Mouse (Mus musculus): ENCODE data around the gene Slc1a7. TPM values are rescaled to one million over a fixed set of nuclear protein-coding genes. Genes with fewer than 3 reads are reported as not detected.

Gene Slc1a7
- polyA plus RNA-seq, 1 experiment from 2014 or later, result not detected

- TF ChIP-seq CTCF (IDR thresholded peaks at IDR 0.05; ENCODE audit: low read depth) (no peak), EP300 (IDR thresholded peaks at IDR 0.05; ENCODE audit: low read depth) (no peak)
- Histone ChIP-seq H3K27me3 (ENCODE audit: insufficient read depth, low read length) (no peaks in the 10 kb centered on the region), H3K4me1 (ENCODE audit: insufficient read depth) (no peaks in the 10 kb centered on the region), H3K9ac (replicated peaks) (no peak overlapping the region), H3K36me3 (replicated peaks; ENCODE audit: insufficient read depth, low read length) (no peaks in the 10 kb centered on the region), H3K9me3 (ENCODE audit: low read length) (no peaks in the 10 kb centered on the region), H3K4me2 (ENCODE audit: low read depth, low read length) (no peak overlapping the region), H3K4me3 (ENCODE audit: low read depth, low read length) (no peak overlapping the region), H3K27ac (ENCODE audit: low read depth) (no peak overlapping the region)
- ATAC-seq (no peak), DNase-seq (no peak)
- WGBS (ENCODE audit: insufficient replicate concordance), result 66% methylated on average over 11 of the region's 11 CpGs
These were observed 30.7 kb downstream of the Slc1a7 start for GRCm38 (mm10) chr4:107998641-107999332.

- H3K4me2 ChIP-seq (ENCODE audit: low read depth, low read length), result no peak overlapping the region
- H3K4me1 ChIP-seq (ENCODE audit: insufficient read depth), result no peaks in the 10 kb centered on the region
- no peak for TF ChIP-seq CTCF (IDR thresholded peaks at IDR 0.05; ENCODE audit: low read depth)
- TF ChIP-seq EP300 (IDR thresholded peaks at IDR 0.05; ENCODE audit: low read depth), result no peak
- no peaks in the 10 kb centered on the region for H3K9me3 ChIP-seq (ENCODE audit: low read length)
- ATAC-seq (no peak), DNase-seq (no peak)
- no peak overlapping the region for H3K9ac ChIP-seq (replicated peaks)
- H3K36me3 ChIP-seq (replicated peaks; ENCODE audit: insufficient read depth, low read length), result no peaks in the 10 kb centered on the region
- H3K27ac ChIP-seq (ENCODE audit: low read depth), result no peak overlapping the region
- no peaks in the 10 kb centered on the region for H3K27me3 ChIP-seq (ENCODE audit: insufficient read depth, low read length)
- no peak overlapping the region for H3K4me3 ChIP-seq (ENCODE audit: low read depth, low read length)
- 76% methylated on average over 1 of the region's 1 CpGs for WGBS (ENCODE audit: insufficient replicate concordance)
These were observed 31.2 kb downstream of the Slc1a7 start for GRCm38 (mm10) chr4:107999380-107999779.

GRCm38 (mm10) chr4:108005328-108005727 is 37.2 kb downstream of the Slc1a7 start:
- WGBS (ENCODE audit: insufficient replicate concordance), result 66% methylated on average over 7 of the region's 7 CpGs
- ATAC-seq, result no peak
- no peak overlapping the region for H3K4me3 ChIP-seq (ENCODE audit: low read depth, low read length)
- H3K27me3 ChIP-seq (ENCODE audit: insufficient read depth, low read length), result no peaks in the 10 kb centered on the region
- no peak overlapping the region for H3K4me2 ChIP-seq (ENCODE audit: low read depth, low read length)
- H3K4me1 ChIP-seq (ENCODE audit: insufficient read depth), result no peaks in the 10 kb centered on the region
- H3K9me3 ChIP-seq (ENCODE audit: low read length), result no peaks in the 10 kb centered on the region
- TF ChIP-seq EP300 (IDR thresholded peaks at IDR 0.05; ENCODE audit: low read depth) (no peak), CTCF (IDR thresholded peaks at IDR 0.05; ENCODE audit: low read depth) (no peak)
- no peak for DNase-seq
- H3K36me3 ChIP-seq (replicated peaks; ENCODE audit: insufficient read depth, low read length), result no peaks in the 10 kb centered on the region
- H3K27ac ChIP-seq (ENCODE audit: low read depth), result no peak overlapping the region
- H3K9ac ChIP-seq (replicated peaks), result no peak overlapping the region

- Histone ChIP-seq H3K4me3 (ENCODE audit: low read depth, low read length) (no peak overlapping the region), H3K4me1 (ENCODE audit: insufficient read depth) (no peaks in the 10 kb centered on the region), H3K27me3 (ENCODE audit: insufficient read depth, low read length) (no peaks in the 10 kb centered on the region), H3K9ac (replicated peaks) (no peak overlapping the region), H3K36me3 (replicated peaks; ENCODE audit: insufficient read depth, low read length) (no peaks in the 10 kb centered on the region), H3K27ac (ENCODE audit: low read depth) (no peak overlapping the region), H3K4me2 (ENCODE audit: low read depth, low read length) (no peak overlapping the region), H3K9me3 (ENCODE audit: low read length) (no peaks in the 10 kb centered on the region)
- no peak for ATAC-seq
- TF ChIP-seq EP300 (IDR thresholded peaks at IDR 0.05; ENCODE audit: low read depth) (no peak), CTCF (IDR thresholded peaks at IDR 0.05; ENCODE audit: low read depth) (no peak)
- no peak for DNase-seq
- WGBS (ENCODE audit: insufficient replicate concordance), result 65% methylated on average over 7 of the region's 7 CpGs
These were observed 39.5 kb downstream of the Slc1a7 start for GRCm38 (mm10) chr4:108007532-108008103.

- ATAC-seq (no peak), DNase-seq (no peak)
- Histone ChIP-seq H3K9ac (replicated peaks) (no peak overlapping the region), H3K4me3 (ENCODE audit: low read depth, low read length) (no peak overlapping the region), H3K9me3 (ENCODE audit: low read length) (no peaks in the 10 kb centered on the region), H3K4me2 (ENCODE audit: low read depth, low read length) (no peak overlapping the region), H3K27me3 (ENCODE audit: insufficient read depth, low read length) (no peaks in the 10 kb centered on the region), H3K27ac (ENCODE audit: low read depth) (no peak overlapping the region), H3K4me1 (ENCODE audit: insufficient read depth) (no peaks in the 10 kb centered on the region), H3K36me3 (replicated peaks; ENCODE audit: insufficient read depth, low read length) (no peaks in the 10 kb centered on the region)
- WGBS (ENCODE audit: insufficient replicate concordance), result 66% methylated on average over 8 of the region's 8 CpGs
- no peak for TF ChIP-seq EP300 (IDR thresholded peaks at IDR 0.05; ENCODE audit: low read depth)
- TF ChIP-seq CTCF (IDR thresholded peaks at IDR 0.05; ENCODE audit: low read depth), result no peak
These were observed 40.4 kb downstream of the Slc1a7 start for GRCm38 (mm10) chr4:108008541-108008940.

GRCm38 (mm10) chr4:108014466-108014865 is 46.3 kb downstream of the Slc1a7 start:
- ATAC-seq, result no peak
- Histone ChIP-seq H3K36me3 (replicated peaks; ENCODE audit: insufficient read depth, low read length) (no peaks in the 10 kb centered on the region), H3K4me1 (ENCODE audit: insufficient read depth) (no peaks in the 10 kb centered on the region), H3K27me3 (ENCODE audit: insufficient read depth, low read length) (no peaks in the 10 kb centered on the region), H3K27ac (ENCODE audit: low read depth) (no peak overlapping the region), H3K9ac (replicated peaks) (no peak overlapping the region), H3K4me2 (ENCODE audit: low read depth, low read length) (no peak overlapping the region), H3K9me3 (ENCODE audit: low read length) (no peaks in the 10 kb centered on the region), H3K4me3 (ENCODE audit: low read depth, low read length) (no peak overlapping the region)
- WGBS (ENCODE audit: insufficient replicate concordance), result 72% methylated on average over 2 of the region's 2 CpGs
- TF ChIP-seq CTCF (IDR thresholded peaks at IDR 0.05; ENCODE audit: low read depth) (no peak), EP300 (IDR thresholded peaks at IDR 0.05; ENCODE audit: low read depth) (no peak)
- DNase-seq, result no peak
